Mouse (Mus musculus): ENCODE measurements around the gene Kremen2. TPM values are rescaled to one million over a fixed set of nuclear protein-coding genes. Genes with fewer than 3 reads are reported as not detected.

Gene Kremen2
- 0.45 and 0.69 TPM in 2 replicates for polyA plus RNA-seq (2014; fragmentation: Nextera tagmentation; extraction: Ambion mirVana)

DNA sequence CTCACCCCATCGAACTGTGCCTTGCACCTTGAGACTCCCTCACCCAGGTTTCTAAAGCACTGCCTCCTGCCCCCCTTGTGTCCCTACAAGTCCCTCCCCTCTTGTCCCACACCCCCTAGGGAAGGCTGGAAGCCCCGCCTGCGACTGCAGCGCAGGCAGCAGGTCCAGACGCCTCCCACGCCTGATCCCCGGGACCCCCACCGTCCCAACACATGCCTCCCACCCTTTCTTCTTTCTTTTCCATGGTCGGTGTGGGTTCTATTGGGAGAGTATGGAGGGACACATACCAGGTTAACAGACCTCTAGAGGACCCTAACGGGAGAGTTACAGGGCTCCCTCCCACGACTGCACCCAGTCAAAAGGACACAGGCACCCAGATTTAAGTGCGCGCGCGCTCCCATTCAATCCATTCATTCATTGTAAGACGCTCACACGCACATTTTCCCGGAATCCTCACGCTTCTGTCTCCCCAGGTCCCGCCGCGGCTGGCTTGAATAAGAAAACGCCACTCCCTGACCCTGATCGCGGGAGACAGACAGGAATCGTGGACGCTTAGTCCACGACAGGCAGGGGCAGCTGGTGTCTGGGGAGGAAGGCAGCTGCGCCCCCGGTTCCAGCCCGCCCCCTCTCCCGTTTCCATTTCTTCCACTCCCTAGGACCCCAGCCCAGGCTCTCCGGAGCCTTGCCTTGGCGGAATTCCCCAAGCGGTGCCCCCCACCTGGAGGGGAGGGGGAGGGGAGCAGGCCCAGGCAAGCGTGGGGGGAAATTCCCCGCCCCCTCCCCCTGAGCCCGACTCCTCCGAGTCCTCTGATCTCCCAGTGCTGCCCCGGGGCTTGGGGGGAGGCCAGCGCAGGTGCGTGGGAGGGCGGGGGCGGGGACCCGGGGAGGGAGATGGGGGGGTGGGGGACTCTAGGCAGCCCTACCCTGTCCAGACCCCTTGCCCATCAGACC lies at the start of gene Kremen2:
Gene Kremen2, minus strand, starts transcription at position 533 of the 951 bp plus-strand sequence.
- Histone ChIP-seq H3K27ac (ENCODE audit: low read length) (no peak within 1 kb of the TSS), H3K4me1 (ENCODE audit: control insufficient read depth, insufficient read depth, low read length) (0 out of 2 replicates have a peak, but pooled peaks cover 21% of the 10 kb centered on the region), H3K36me3 (ENCODE audit: control insufficient read depth, insufficient read depth, low read length) (no peaks in the 10 kb centered on the region), H3K4me3 (ENCODE audit: low read depth, low read length) (peak within 1 kb of the TSS; percentile 30), H3K27me3 (ENCODE audit: control insufficient read depth, insufficient read depth, low read length) (peaks cover 48% of the 10 kb centered on the region), H3K9me3 (ENCODE audit: control insufficient read depth, low read depth, low read length) (no peaks in the 10 kb centered on the region), H3K4me2 (replicated peaks; ENCODE audit: low read depth, low read length) (peak within 1 kb of the TSS; percentile 66), H3K9ac (replicated peaks; ENCODE audit: low read depth, low read length) (0 out of 2 replicates have a peak within 1 kb of the TSS, but pooled peaks have one; percentile 14)
- ATAC-seq (ENCODE audit: insufficient number of reproducible peaks, insufficient read depth, low FRiP score, low read depth), result no peak
- under 1% methylated on average over 41 of the region's 45 CpGs for WGBS

GRCm38 (mm10) chr17:23795323-23795722 lies 49.7 kb upstream of the Kremen2 start:
- Histone ChIP-seq H3K4me1 (ENCODE audit: control insufficient read depth, insufficient read depth, low read length) (peaks cover 10% of the 10 kb centered on the region), H3K4me2 (replicated peaks; ENCODE audit: low read depth, low read length) (no peak overlapping the region), H3K27me3 (ENCODE audit: control insufficient read depth, insufficient read depth, low read length) (no peaks in the 10 kb centered on the region), H3K36me3 (ENCODE audit: control insufficient read depth, insufficient read depth, low read length) (no peaks in the 10 kb centered on the region), H3K27ac (ENCODE audit: low read length) (no peak overlapping the region), H3K9ac (replicated peaks; ENCODE audit: low read depth, low read length) (no peak overlapping the region), H3K9me3 (ENCODE audit: control insufficient read depth, low read depth, low read length) (no peaks in the 10 kb centered on the region), H3K4me3 (ENCODE audit: low read depth, low read length) (no peak overlapping the region)
- no peak for ATAC-seq (ENCODE audit: insufficient number of reproducible peaks, insufficient read depth, low FRiP score, low read depth)
- WGBS, result 86% methylated on average over 8 of the region's 8 CpGs

GRCm38 (mm10) chr17:23791079-23791357 lies 45.4 kb upstream of the Kremen2 start:
- H3K4me1 ChIP-seq (ENCODE audit: control insufficient read depth, insufficient read depth, low read length), result peaks cover 15% of the 10 kb centered on the region
- peak overlapping the region; percentile 73 for H3K4me2 ChIP-seq (replicated peaks; ENCODE audit: low read depth, low read length)
- H3K9ac ChIP-seq (replicated peaks; ENCODE audit: low read depth, low read length), result peak overlapping the region; percentile 77; the same call in 1 of the 2 replicates
- H3K36me3 ChIP-seq (ENCODE audit: control insufficient read depth, insufficient read depth, low read length), result no peaks in the 10 kb centered on the region
- 49% methylated on average over 2 of the region's 2 CpGs for whole genome bisulfite sequencing
- H3K9me3 ChIP-seq (ENCODE audit: control insufficient read depth, low read depth, low read length), result no peaks in the 10 kb centered on the region
- H3K27me3 ChIP-seq (ENCODE audit: control insufficient read depth, insufficient read depth, low read length), result no peaks in the 10 kb centered on the region
- peak overlapping the region; percentile 45; the same call in 1 of the 2 replicates for H3K4me3 ChIP-seq (ENCODE audit: low read depth, low read length)
- peak overlapping the region; percentile 6; the same call in 1 of the 2 replicates for H3K27ac ChIP-seq (ENCODE audit: low read length)
- ATAC-seq (ENCODE audit: insufficient number of reproducible peaks, insufficient read depth, low FRiP score, low read depth), result no peak

- peak; percentile 54; the same call in 1 of the 2 replicates for ATAC-seq (ENCODE audit: insufficient number of reproducible peaks, insufficient read depth, low FRiP score, low read depth)
- 2% methylated on average over 29 of the region's 29 CpGs for WGBS
- H3K4me3 ChIP-seq (ENCODE audit: low read depth, low read length), result peak within 1 kb of the TSS; percentile 45
Measured at GRCm38 (mm10) chr17:23790269-23791078, 44.8 kb upstream of the Kremen2 start, which contains the start of gene Srrm2. TSS of gene Srrm2 (plus strand) at chr17:23790532.

DNA sequence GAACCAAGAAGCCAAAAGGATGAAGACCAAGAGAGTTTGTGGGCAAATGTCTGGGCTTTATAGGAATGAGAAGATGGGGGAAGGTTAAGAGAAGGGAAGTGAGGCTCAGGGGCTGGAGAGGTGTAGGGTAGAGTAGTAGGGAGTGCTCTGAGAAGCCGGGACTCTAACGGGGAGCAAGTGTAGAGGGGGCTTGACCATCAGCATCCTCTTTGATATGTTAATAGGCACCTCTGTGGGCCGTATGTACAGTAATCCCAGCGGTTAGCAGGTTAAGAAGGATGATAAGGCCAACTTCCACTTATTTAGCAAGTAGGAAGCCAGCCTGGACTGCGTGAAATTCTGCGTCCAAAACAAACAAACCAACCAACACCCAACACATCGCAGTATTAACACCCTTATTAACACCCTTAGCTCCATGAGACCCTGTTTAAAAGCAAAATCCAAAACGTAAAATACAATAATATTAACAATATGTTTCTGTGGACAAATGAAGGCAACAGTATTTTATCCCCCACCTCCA lies 44.2 kb upstream of the Kremen2 start:
- Histone ChIP-seq H3K4me3 (ENCODE audit: low read depth, low read length) (peak overlapping the region; percentile 45), H3K4me1 (ENCODE audit: control insufficient read depth, insufficient read depth, low read length) (peaks cover 17% of the 10 kb centered on the region), H3K27me3 (ENCODE audit: control insufficient read depth, insufficient read depth, low read length) (no peaks in the 10 kb centered on the region), H3K27ac (ENCODE audit: low read length) (peak overlapping the region; percentile 80), H3K36me3 (ENCODE audit: control insufficient read depth, insufficient read depth, low read length) (no peaks in the 10 kb centered on the region), H3K9me3 (ENCODE audit: control insufficient read depth, low read depth, low read length) (no peaks in the 10 kb centered on the region), H3K9ac (replicated peaks; ENCODE audit: low read depth, low read length) (peak overlapping the region; percentile 77), H3K4me2 (replicated peaks; ENCODE audit: low read depth, low read length) (peak overlapping the region; percentile 73)
- 23% methylated on average over 8 of the region's 8 CpGs for WGBS
- no peak for ATAC-seq (ENCODE audit: insufficient number of reproducible peaks, insufficient read depth, low FRiP score, low read depth)

More at GRCm38 (mm10) chr17:23790269-23791078, 44.8 kb upstream of the Kremen2 start, which contains the start of gene Srrm2:
- Histone ChIP-seq H3K9ac (replicated peaks; ENCODE audit: low read depth, low read length) (peak within 1 kb of the TSS; percentile 77), H3K9me3 (ENCODE audit: control insufficient read depth, low read depth, low read length) (no peaks in the 10 kb centered on the region), H3K4me1 (ENCODE audit: control insufficient read depth, insufficient read depth, low read length) (peaks cover 17% of the 10 kb centered on the region), H3K27me3 (ENCODE audit: control insufficient read depth, insufficient read depth, low read length) (no peaks in the 10 kb centered on the region), H3K4me2 (replicated peaks; ENCODE audit: low read depth, low read length) (peak within 1 kb of the TSS; percentile 73), H3K36me3 (ENCODE audit: control insufficient read depth, insufficient read depth, low read length) (no peaks in the 10 kb centered on the region), H3K27ac (ENCODE audit: low read length) (peak within 1 kb of the TSS; percentile 80)

DNA sequence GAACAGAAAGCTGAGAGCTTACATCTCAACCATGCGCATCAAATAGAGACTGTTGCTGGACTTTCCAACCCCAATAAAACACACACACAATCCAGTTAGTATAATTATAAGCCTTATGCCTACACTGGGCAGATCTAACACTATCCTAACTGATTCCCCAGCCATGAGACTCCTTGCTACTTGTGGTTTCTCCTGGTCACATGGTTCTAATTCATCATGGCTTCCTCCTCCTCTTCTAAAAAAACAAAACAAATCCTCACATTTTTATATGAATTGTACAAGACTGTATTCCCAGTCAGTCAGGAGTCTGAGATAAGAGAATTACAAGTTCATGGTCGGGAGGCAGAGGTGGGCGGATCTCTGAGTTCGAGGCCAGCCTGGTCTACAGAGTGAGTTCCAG lies 43.3 kb upstream of the Kremen2 start:
- H3K4me2 ChIP-seq (replicated peaks; ENCODE audit: low read depth, low read length), result no peak overlapping the region
- no peak overlapping the region for H3K27ac ChIP-seq (ENCODE audit: low read length)
- no peak for ATAC-seq (ENCODE audit: insufficient number of reproducible peaks, insufficient read depth, low FRiP score, low read depth)
- no peaks in the 10 kb centered on the region for H3K9me3 ChIP-seq (ENCODE audit: control insufficient read depth, low read depth, low read length)
- H3K36me3 ChIP-seq (ENCODE audit: control insufficient read depth, insufficient read depth, low read length), result no peaks in the 10 kb centered on the region
- 85% methylated on average over 4 of the region's 4 CpGs for WGBS
- H3K4me3 ChIP-seq (ENCODE audit: low read depth, low read length), result no peak overlapping the region
- H3K27me3 ChIP-seq (ENCODE audit: control insufficient read depth, insufficient read depth, low read length), result no peaks in the 10 kb centered on the region
- peaks cover 17% of the 10 kb centered on the region for H3K4me1 ChIP-seq (ENCODE audit: control insufficient read depth, insufficient read depth, low read length)
- H3K9ac ChIP-seq (replicated peaks; ENCODE audit: low read depth, low read length), result no peak overlapping the region

GRCm38 (mm10) chr17:23786510-23786931 lies 40.9 kb upstream of the Kremen2 start:
- Histone ChIP-seq H3K9me3 (ENCODE audit: control insufficient read depth, low read depth, low read length) (no peaks in the 10 kb centered on the region), H3K27ac (ENCODE audit: low read length) (0 out of 2 replicates have a peak overlapping the region, but pooled peaks have one; percentile 21), H3K4me1 (ENCODE audit: control insufficient read depth, insufficient read depth, low read length) (peaks cover 17% of the 10 kb centered on the region), H3K4me3 (ENCODE audit: low read depth, low read length) (peak overlapping the region; percentile 58), H3K9ac (replicated peaks; ENCODE audit: low read depth, low read length) (0 out of 2 replicates have a peak overlapping the region, but pooled peaks have one; percentile 18), H3K27me3 (ENCODE audit: control insufficient read depth, insufficient read depth, low read length) (no peaks in the 10 kb centered on the region), H3K36me3 (ENCODE audit: control insufficient read depth, insufficient read depth, low read length) (no peaks in the 10 kb centered on the region), H3K4me2 (replicated peaks; ENCODE audit: low read depth, low read length) (peak overlapping the region; percentile 85)
- no peak for ATAC-seq (ENCODE audit: insufficient number of reproducible peaks, insufficient read depth, low FRiP score, low read depth)
- 13% methylated on average over 13 of the region's 13 CpGs for WGBS

Data from stomach, embryonic 14.5 days (tissue).